Mouse (Mus musculus) embryonic facial prominence, embryonic 14.5 days (tissue): ENCODE measurements around the gene Fzd7. TPM values are rescaled to one million over a fixed set of nuclear protein-coding genes. Genes with fewer than 3 reads are reported as not detected.
A peak's percentile ranks its signal among the peaks of the same experiment; 100 is the strongest.

Source experiments
- ATAC-seq: fragments of 200-750 bp; cut with Nextera tagmentation; 2 replicates; pipeline ENCODE4 v1.8.0; 2017; ENCODE audit warnings: low read depth, moderate number of reproducible peaks, moderate TSS enrichment
- DNase-seq: peaks from one replicate; pipeline ENCODE4 v3.0.0-alpha.2; 2015; ENCODE audit warnings: low spot score
- H3K27ac ChIP-seq: fragments of 300-500 bp; sonication (generic); replicated peaks from 2 replicates; pipeline ENCODE4 v1.5.1; 2014; ENCODE audit warnings: low read depth, mild to moderate bottlenecking, low read length, moderate library complexity
- H3K27me3 ChIP-seq: fragments of 300-500 bp; sonication (generic); replicated peaks from 2 replicates; pipeline ENCODE4 v1.6.1; 2014; ENCODE audit warnings: low read length; ENCODE audit not compliant: control insufficient read depth, insufficient read depth
- H3K36me3 ChIP-seq: fragments of 300-500 bp; sonication (generic); 2 replicates; pipeline ENCODE4 v1.6.1; 2014; ENCODE audit warnings: low read length, mixed read lengths; ENCODE audit not compliant: control insufficient read depth, insufficient read depth
- H3K4me1 ChIP-seq: fragments of 300-500 bp; sonication (generic); 2 replicates; pipeline ENCODE4 v1.6.1; 2014; ENCODE audit warnings: antibody characterized with exemption, low read length; ENCODE audit not compliant: control insufficient read depth, insufficient read depth
- H3K4me2 ChIP-seq: fragments of 300-500 bp; sonication (generic); 2 replicates; pipeline ENCODE4 v1.6.1; 2014; ENCODE audit warnings: low read depth, mild to moderate bottlenecking, low read length, moderate library complexity, mixed read lengths
- H3K4me3 ChIP-seq: fragments of 300-500 bp; sonication (generic); 2 replicates; pipeline ENCODE4 v1.5.1; 2014; ENCODE audit warnings: low read depth, mild to moderate bottlenecking, low read length
- H3K9ac ChIP-seq: fragments of 300-500 bp; sonication (generic); 2 replicates; pipeline ENCODE4 v1.6.1; 2014; ENCODE audit warnings: low read depth, mild to moderate bottlenecking, low read length, moderate library complexity, mixed read lengths
- H3K9me3 ChIP-seq: fragments of 300-500 bp; sonication (generic); 2 replicates; pipeline ENCODE4 v1.6.1; 2016; ENCODE audit warnings: low read length; ENCODE audit not compliant: control insufficient read depth
- WGBS: fragments of 180-500 bp; shearing (Covaris S2); extraction: QIAGEN DNeasy Blood & Tissue Kit; methylation state at CpG from one replicate; pipeline ENCODE4 v1.1.7; 2014; 5-methylcytosine and 5-hydroxymethylcytosine counted together
- polyA plus RNA-seq: library from polyadenylated mRNA; unstranded; fragments of >200 nt; fragmentation: Nextera tagmentation; extraction: Ambion mirVana; gene quantifications from 2 replicates; pipeline ENCODE4 v1.2.1, GENCODE M21; 2014

Gene Fzd7
- polyA plus RNA-seq = 13.8 and 16.6 TPM in 2 replicates

DNA sequence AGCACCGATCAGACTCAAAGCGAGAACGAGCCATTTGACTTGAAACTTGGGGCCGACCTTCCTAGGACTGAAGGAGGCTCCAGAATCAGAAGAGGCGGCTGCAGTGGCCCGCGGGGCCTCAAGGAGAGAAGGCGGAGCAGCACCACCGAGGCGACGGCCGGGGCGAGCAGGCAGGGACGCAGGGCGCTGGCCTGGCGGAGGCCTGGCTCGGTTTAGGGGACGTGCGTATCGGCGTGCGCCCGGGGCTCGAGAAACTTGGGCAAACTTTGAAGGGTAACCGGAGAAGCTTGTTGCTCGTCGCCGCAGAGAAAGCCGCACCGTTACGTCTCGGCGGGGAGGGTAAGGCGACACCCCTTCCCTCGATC lies at the start of gene Fzd7:
Gene Fzd7 (plus strand): TSS at position 94 of the 365 bp plus-strand sequence.
- DNase-seq (peak; percentile 69), ATAC-seq (peak; percentile 17)
- Histone ChIP-seq H3K4me1 (peaks cover 33% of the 10 kb centered on the region), H3K4me2 (peak within 1 kb of the TSS; percentile 99), H3K9me3 (no peaks in the 10 kb centered on the region), H3K36me3 (peaks cover 15% of the 10 kb centered on the region), H3K27me3 (no peaks in the 10 kb centered on the region), H3K4me3 (peak within 1 kb of the TSS; percentile 73), H3K9ac (peak within 1 kb of the TSS; percentile 95), H3K27ac (peak within 1 kb of the TSS; percentile 98)
- 0% methylated on average over 13 of the region's 35 CpGs for WGBS

GRCm38 (mm10) chr1:59433296-59433695 lies 48.9 kb upstream of the Fzd7 start:
- Histone ChIP-seq H3K9me3 (no peaks in the 10 kb centered on the region), H3K27me3 (no peaks in the 10 kb centered on the region), H3K4me1 (peaks cover 10% of the 10 kb centered on the region; the same call in 1 of the 2 replicates), H3K4me3 (no peak overlapping the region), H3K9ac (no peak overlapping the region), H3K4me2 (no peak overlapping the region), H3K27ac (no peak overlapping the region), H3K36me3 (no peaks in the 10 kb centered on the region)
- no peak for ATAC-seq
- 71% methylated on average over 6 of the region's 6 CpGs for WGBS
- DNase-seq = no peak

- no peak overlapping the region for H3K4me2 ChIP-seq
- no peaks in the 10 kb centered on the region for H3K27me3 ChIP-seq
- H3K9me3 ChIP-seq = no peaks in the 10 kb centered on the region
- peaks cover 10% of the 10 kb centered on the region; the same call in 1 of the 2 replicates for H3K4me1 ChIP-seq
- ATAC-seq (peak; percentile 62; the same call in 1 of the 2 replicates), DNase-seq (no peak)
- H3K9ac ChIP-seq = no peak overlapping the region
- 68% methylated on average over 3 of the region's 3 CpGs for WGBS
- H3K36me3 ChIP-seq = no peaks in the 10 kb centered on the region
- no peak overlapping the region for H3K4me3 ChIP-seq
- H3K27ac ChIP-seq = no peak overlapping the region
Observed at GRCm38 (mm10) chr1:59434071-59434470, 48.2 kb upstream of the Fzd7 start.

DNA sequence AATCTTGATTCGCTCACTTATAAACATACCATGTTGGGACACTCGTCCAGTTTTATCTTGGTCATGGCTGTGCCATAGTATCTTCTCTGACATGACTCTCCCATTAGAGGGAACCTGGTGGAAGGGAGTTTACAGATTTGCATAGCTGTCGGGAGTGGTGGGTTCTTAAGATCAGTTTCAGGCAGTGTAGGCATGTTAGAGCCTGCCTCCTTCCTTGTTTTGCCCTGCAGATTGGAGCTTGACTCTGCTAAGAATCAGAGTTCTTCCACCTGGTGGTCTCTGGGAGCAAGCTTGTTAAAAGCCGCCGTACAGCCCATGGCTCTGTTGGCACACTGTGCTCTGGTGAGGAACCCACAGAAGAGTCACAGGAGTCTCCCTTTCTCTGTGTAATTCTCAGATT lies 47.0 kb upstream of the Fzd7 start:
- Histone ChIP-seq H3K9me3 (no peaks in the 10 kb centered on the region), H3K4me3 (no peak overlapping the region), H3K4me1 (peaks cover 10% of the 10 kb centered on the region; the same call in 1 of the 2 replicates), H3K27ac (no peak overlapping the region), H3K27me3 (no peaks in the 10 kb centered on the region), H3K4me2 (no peak overlapping the region), H3K36me3 (no peaks in the 10 kb centered on the region), H3K9ac (no peak overlapping the region)
- no peak for DNase-seq
- WGBS = 77% methylated on average over 5 of the region's 5 CpGs
- ATAC-seq = no peak

GRCm38 (mm10) chr1:59436321-59436720 lies 45.9 kb upstream of the Fzd7 start:
- no peak for DNase-seq
- no peak overlapping the region for H3K9ac ChIP-seq
- no peak overlapping the region for H3K4me3 ChIP-seq
- peaks cover 10% of the 10 kb centered on the region; the same call in 1 of the 2 replicates for H3K4me1 ChIP-seq
- ATAC-seq = no peak
- H3K27me3 ChIP-seq = no peaks in the 10 kb centered on the region
- H3K27ac ChIP-seq = no peak overlapping the region
- WGBS = 86% methylated on average over 3 of the region's 3 CpGs
- H3K36me3 ChIP-seq = no peaks in the 10 kb centered on the region
- no peak overlapping the region for H3K4me2 ChIP-seq
- H3K9me3 ChIP-seq = no peaks in the 10 kb centered on the region

DNA sequence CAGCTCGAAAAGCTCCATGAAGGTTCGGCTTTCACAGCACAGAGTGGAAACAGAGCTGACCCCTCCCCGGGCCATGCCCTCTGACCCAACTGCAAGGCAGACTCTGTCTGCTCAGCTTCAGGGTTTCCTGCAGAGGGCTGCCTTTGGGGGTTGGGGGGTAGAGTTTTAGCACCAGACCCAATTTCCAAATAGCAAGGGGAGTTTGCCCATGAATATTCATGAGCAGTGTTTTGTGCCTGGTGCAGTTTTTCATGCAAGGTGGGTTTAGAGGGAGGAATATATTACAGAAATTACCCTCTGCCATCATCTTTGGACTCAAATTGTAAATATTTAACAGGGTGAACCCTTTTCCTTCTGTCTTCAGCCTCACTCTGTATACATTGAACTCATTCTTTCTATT lies 44.3 kb upstream of the Fzd7 start:
- ATAC-seq (no peak), DNase-seq (no peak)
- whole genome bisulfite sequencing = 19% methylated on average over 3 of the region's 3 CpGs
- H3K9me3 ChIP-seq = no peaks in the 10 kb centered on the region
- peak overlapping the region; percentile 48; the same call in 1 of the 2 replicates for H3K27ac ChIP-seq
- H3K4me2 ChIP-seq = no peak overlapping the region
- peak overlapping the region; percentile 25; the same call in 1 of the 2 replicates for H3K9ac ChIP-seq
- H3K4me1 ChIP-seq = peaks cover 10% of the 10 kb centered on the region; the same call in 1 of the 2 replicates
- no peaks in the 10 kb centered on the region for H3K36me3 ChIP-seq
- no peaks in the 10 kb centered on the region for H3K27me3 ChIP-seq
- H3K4me3 ChIP-seq = no peak overlapping the region

DNA sequence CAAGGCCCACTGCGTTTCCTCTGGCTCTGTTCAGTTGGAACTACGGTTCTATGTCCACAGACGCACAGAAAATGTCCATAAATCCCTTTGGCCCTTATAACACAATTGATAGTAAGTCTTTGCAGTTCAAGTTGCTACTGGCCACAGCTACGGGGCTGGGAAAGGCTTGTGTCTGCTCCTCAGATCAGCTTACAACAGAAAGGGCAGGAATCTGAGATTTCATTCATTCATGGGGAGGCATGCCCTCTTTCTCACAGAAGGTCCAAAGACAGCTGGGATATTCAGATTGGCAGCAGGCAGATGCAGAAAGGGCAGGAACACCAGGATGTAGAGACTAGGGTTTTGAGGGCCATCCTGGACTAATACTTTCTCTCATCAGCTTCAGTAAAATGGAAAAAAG lies 43.9 kb upstream of the Fzd7 start:
- no peak overlapping the region for H3K9ac ChIP-seq
- no peak overlapping the region for H3K4me2 ChIP-seq
- H3K27ac ChIP-seq = 0 out of 2 replicates have a peak overlapping the region, but pooled peaks have one; percentile 48
- WGBS = 31% methylated on average over 4 of the region's 4 CpGs
- H3K36me3 ChIP-seq = no peaks in the 10 kb centered on the region
- H3K9me3 ChIP-seq = no peaks in the 10 kb centered on the region
- no peaks in the 10 kb centered on the region for H3K27me3 ChIP-seq
- DNase-seq = no peak
- peaks cover 10% of the 10 kb centered on the region; the same call in 1 of the 2 replicates for H3K4me1 ChIP-seq
- ATAC-seq = no peak
- no peak overlapping the region for H3K4me3 ChIP-seq

DNA sequence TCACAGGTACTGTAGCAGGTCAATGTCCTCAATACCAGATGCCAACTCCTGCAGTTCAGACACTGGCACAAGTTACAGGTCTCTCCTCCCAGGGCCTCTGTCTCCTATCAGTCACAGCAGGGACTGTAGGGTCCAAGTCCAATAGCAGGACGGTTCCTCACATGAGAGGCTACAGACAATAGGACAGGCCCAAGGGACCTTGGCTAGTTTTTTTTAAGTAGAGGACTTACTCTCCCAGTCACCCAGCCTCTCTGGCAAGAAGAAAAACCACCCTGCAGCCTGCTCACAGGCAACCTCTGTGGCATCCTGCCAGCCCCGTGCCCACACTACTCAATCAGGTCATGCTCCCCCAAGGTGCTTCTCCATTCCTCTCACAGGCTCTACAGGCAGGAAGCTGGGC lies 43.0 kb upstream of the Fzd7 start:
- Histone ChIP-seq H3K9ac (no peak overlapping the region), H3K27ac (no peak overlapping the region), H3K4me2 (no peak overlapping the region), H3K27me3 (no peaks in the 10 kb centered on the region), H3K36me3 (no peaks in the 10 kb centered on the region), H3K4me1 (peaks cover 10% of the 10 kb centered on the region; the same call in 1 of the 2 replicates), H3K9me3 (no peaks in the 10 kb centered on the region), H3K4me3 (no peak overlapping the region)
- WGBS = 72% methylated on average over 2 of the region's 2 CpGs
- no peak for ATAC-seq
- DNase-seq = no peak

DNA sequence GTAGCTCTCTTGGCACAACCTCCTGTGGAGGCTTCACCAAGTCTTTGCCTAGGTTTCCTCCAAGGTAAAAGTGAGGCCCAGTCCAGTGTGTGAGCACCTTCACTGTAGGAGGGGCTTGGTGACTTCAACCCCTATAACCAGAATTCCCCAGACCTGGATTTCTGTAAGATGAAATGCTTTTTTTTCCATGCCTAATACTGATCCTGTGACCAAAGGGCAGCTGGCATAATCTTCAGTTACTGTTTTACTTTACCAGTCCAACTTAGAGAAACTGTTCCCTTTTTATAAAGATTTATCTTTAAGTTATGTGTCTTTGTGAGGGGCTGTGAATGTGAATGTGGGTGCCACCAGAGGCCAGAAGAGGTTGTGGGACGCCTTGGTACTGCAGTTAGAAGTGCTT lies 42.3 kb upstream of the Fzd7 start:
- Histone ChIP-seq H3K27me3 (no peaks in the 10 kb centered on the region), H3K4me3 (no peak overlapping the region), H3K4me1 (peaks cover 10% of the 10 kb centered on the region; the same call in 1 of the 2 replicates), H3K9ac (no peak overlapping the region), H3K36me3 (no peaks in the 10 kb centered on the region), H3K9me3 (no peaks in the 10 kb centered on the region), H3K4me2 (no peak overlapping the region), H3K27ac (no peak overlapping the region)
- no peak; the same call in 1 of the 2 replicates for ATAC-seq
- no peak for DNase-seq
- 77% methylated on average over 1 of the region's 1 CpGs for WGBS
